Mouse (Mus musculus) T-cell, adult 2 months (primary cell): ENCODE data around the gene Tcaim.
"Not testable (repeated sequence)": the region's sequence is repeated elsewhere in the genome, so short reads cannot be mapped to it uniquely, and the experiment has no call there.

Experiments
- DNase-seq: peaks from one replicate; pipeline ENCODE4 v3.0.0; 2022; ENCODE audit warnings: low spot score

Tcaim gene

DNA sequence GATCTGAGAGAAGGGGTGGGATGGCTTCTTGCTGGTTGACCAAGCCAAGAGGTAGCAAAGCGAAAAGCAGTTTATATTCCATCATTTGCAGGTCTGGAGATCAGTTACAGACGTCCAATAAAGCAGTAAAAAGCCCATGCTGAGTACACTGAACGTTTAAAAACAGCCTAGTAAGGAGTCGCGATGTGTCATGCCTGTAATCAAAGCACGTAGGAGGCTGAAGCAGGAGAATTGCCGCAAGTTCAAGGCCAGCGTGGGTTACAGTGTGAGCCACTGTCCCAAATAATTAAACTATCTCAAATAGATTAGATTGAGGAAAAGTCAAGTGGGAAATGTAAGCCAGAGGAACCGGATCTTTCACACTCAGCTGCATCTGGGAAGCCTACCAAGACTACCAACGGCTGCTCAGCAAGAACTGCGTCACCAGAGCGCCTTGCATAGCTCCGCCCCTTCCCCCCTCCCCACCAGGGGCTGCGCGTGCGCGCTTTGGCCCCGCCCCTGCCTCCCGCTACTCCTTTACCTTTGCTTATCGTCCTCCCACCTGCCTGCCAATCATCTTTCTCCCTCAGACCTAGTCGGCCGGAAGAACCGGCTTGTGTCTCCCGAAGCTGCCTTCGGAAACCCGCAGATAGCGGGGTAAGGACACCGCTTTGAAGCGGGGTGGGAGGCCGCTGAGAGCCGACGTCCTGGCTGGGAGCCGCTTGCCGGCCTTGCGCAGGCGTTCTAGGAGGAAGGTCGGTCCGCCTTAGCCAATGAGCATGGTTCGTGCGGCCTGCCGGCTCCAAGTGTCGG is at the start of gene Tcaim:
Gene Tcaim, plus strand, starts transcription at position 487 of the 792 bp plus-strand sequence.
- DNase-seq = peak; percentile 90

DNA sequence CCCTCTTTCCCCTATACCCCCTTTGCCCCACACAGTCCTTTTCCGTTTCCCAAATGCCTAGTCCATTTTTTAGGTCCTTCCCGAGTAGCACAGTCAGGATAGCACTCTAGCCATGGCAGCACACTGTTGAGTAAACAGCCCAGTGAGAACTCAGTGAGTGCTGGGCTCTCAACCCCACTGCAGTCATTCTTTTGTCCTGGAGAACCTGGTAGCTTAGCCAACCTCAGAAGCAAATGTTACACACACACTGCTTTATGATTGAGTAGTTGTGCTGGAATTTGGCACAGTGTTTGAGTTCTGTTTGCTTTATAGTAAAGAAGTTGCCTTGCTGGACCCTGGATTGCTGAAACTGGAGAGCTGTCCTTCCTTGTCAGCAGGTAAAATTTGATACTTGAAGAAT is 47.7 kb upstream of the Tcaim start:
- no peak for DNase-seq

DNA sequence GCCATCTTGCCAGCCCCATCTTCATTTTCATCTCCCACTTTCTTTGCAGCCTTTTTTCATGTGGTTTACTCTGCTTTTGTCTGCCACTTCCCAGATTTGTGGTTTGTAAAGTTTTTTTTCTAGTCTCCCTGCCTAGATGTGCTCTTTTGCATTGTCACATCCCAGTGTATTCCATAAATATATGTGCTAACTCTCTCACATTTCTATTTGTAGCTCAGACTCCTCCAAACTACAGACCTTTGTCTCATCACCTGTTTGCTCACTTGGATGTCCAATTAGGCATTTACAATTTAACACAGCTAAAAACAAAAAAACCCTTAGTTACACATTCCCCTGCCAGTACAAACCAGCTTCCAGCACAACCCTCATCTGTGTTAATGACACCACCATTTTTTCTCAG is 45.2 kb upstream of the Tcaim start:
- DNase-seq = no peak

DNA sequence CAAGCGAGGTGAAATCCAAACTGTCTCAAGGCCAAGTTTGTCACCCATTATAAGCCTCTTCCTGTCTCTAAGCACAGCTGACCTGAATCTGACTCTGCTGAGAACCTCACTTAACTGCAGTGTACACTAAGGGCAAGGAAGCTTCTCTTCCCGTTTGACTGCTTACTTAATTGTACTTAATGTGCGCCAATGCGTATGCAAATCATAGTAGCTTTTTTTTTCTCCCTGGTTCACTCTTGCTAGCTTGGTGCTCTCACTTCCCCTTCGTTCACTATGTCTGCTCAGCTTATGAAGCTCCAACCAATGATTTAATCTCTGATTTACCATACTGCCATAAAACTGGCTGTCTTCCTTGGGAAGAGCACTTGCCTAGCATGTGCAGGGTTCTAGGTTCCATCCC is 20.1 kb upstream of the Tcaim start:
- no peak for DNase-seq

DNA sequence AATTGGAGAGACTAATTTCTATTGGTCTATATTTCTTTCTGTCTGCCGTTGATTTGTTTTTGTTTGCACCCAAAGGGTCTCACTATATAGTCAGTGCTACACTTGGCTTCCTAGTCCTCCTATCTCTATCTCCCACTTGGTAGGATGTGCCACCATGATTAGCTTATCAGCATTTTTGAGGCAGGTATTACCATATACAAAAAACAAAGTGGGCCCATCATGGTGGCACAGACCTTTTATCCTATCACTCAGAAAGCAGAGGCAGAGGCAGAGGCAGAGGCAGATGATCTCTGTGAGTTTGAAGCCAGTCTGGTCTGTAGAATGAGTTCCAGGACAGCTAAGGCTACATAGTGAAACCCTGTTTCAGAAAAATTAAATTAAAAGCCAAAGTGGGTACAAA is 18.8 kb upstream of the Tcaim start:
- no peak for DNase-seq

DNA sequence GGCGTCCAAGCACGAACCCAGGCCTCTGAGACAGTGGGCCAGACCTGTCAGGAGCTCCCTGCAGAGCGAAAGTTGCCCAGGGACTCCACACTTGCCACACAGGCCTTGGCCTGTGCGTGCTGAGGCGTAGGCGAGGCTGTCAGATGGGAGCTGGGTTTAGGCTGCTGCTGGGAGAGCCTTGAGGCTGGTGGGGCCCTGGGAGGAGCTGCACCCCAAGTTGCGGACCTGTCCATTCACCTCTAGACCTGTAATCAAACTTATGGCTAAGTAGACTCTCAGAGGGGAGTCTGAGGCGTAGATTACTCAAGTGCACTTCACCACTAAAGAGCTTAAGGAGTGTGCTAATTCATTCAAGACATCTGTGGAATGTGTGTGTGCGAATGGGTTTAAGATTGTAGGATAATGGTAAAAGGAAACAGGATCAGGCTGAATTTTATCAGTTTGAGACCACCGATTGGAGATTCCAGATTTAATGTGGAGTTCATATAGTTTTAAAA is 554 bp downstream of the Tcaim start:
- no peak for DNase-seq

DNA sequence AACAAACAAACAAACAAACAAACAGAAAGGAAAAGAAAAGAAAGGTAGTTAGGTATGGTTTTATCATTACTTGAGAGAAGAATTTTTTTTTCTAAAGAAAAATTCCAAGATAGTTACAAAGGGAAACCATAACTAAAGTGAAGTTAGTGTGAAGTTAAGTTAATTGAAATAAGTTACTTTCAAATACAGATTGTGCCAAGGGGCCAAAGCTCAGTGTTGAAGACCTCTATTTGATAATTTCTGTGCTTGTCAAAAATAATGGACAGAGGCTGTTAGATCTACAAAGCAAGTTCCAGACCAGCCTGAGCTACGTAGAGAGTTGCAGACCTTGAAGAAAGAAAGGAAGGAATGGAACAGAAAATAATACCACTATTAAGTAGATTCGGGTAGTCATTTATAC is 1.8 kb downstream of the Tcaim start:
- no peak for DNase-seq

DNA sequence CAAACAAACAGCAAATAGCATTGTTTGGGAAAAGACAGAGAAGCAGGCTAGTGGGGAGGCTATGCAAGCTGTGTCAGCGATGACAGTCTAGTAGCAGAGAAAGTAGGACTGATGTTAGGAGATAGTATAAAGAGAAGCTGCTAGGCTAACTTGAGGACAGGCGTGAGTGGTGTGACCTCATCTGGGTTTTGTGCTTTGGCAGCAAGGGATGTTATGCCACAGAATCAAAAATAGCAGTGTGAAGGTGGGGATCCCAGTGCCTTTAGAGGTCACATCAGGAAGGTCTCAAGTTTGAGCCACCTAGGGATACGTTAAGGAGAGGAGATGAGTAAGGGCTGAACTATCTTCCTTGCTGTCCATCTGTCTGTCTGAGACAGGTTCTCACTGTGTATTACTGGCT is 4.9 kb downstream of the Tcaim start:
- no peak for DNase-seq

DNA sequence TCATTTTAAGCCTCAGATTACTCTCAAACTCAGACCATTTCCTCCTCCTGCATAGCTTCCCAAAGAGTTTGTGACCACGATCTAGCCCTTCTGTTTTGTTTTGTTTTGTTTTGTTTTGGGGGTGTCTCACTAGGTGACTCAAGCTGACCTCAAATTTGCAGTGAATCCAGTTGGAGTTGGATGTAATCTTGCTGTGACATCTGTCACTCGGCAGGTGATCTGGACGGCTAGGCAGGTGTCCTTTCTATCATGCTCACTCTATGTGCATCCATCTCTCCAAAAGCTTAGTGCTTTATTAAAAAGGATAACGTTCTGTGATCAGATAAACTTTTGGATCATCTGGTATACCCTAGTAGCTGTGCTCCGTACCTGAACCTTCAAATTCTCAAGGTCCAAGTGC is 7.0 kb downstream of the Tcaim start:
- DNase-seq = no peak

DNA sequence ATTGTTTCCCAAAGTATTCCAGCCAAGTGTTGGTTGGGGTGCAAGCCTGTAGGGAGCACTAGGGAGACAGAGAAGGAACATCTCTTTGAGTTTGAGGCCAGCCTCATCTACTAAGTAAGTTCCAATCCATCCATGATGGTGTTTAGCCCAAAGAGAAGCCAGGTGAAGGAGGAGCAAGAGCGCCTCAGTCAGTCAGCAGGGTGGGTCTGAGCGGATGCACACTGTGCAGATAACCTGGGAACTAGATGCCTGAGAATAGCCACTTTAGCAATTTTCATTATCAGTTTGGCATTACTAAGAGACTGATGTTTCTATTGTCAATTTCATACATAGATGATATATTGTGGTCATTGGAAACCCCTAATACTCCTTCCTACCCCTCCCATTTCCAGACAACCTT is 9.4 kb downstream of the Tcaim start:
- DNase-seq = no peak

DNA sequence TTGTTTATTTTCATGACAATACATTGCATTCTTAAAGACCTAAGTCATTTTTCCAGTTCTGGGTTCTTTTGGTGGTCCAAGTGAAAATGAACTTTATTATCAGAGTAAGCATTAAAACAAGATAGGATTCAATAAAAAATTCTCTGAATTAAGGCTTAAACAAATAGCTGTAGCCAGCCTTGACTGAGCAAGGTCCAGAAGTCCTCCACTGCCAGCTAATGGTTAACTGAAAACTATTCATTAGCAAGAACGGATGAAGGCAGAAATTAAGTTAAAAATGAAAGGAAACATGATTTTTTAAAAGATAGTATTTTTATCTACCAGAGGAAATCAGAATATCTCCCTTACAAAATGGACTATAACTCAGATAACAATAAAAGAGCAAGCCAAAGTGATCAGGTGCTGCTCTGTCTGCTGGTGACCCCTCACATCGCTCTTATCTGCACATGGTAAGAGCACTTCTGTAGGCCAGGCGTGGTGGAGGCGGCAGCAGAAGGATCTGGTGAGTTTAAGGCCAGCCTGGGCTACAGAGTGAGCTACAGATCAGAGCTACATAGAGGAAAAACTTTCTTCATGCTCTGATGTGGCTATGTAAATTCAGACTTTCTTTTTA is 10.0 kb downstream of the Tcaim start:
- no peak for DNase-seq

DNA sequence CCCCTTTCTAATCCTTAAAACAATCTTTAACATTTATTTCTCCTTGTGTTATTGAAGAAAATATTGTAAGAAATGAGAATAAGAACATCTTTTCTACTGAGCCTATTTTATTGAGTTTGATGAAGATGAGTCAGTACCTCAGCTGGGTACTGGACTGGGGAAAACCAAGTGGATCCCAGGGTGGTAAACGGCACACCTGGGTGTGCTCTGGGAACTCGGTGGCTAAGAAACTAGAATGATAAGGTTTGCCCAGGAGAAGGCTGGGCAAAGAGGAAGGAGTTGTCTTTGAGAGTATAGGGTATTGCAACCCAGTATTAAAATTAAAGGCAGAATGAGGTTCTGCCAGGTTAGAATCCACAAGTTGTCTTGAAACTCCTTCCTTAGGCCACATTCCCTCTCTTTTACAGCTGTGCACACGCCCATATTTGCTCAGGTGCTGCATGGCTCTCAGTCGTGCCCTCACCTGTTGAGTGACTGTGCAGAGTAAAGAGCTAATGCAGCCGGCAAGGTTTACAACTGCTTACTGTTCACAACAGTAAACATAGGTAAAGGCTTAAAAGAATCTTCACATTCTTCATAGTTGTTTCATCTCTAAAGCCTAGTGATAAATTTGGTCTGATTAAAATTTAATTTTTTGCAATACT is 18.2 kb downstream of the Tcaim start:
- no peak for DNase-seq

DNA sequence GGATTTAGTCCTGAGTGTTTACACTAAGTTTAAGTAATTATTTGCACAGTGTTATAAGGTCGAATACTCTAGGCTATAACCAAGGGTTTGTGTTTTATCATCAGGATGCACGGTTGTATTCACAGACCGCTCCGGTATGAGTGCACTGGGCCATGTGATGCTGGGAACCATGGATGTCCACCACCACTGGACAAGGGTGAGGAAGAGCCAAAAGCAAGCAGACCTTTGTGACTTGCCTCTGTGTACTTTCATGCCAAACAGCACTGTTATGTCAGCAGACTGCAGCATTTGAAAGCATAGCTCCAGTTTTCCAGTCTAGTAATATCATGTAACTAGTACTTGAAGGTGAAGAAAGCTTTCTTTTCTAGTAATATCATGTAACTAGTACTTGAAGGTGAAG is 21.4 kb downstream of the Tcaim start:
- no peak for DNase-seq

DNA sequence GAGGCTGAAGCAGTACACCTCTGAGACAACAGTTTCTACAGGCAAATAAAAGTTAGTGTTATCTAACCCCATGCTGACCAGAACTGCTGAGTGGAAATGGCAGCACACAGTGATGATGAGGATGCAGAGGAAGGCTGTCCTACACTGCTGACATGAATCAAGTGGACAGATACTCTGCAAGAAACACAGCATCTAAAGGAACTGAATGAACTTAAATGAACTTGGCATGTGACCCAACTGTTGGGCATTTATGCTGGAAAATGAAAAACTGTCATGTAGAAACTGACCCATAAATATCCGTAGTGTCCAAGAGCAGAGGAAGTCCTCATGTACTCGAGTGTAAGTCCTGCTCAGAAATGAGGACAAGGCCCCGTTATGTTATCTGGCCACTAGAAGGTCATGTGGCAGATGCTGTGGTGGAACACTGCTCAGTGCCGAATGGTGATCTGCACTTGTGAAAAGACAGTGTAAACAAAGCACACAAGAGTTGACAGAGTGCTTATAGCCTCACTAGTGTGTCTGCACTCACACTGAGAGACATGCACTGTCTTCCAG is 24.6 kb downstream of the Tcaim start:
- no peak for DNase-seq

DNA sequence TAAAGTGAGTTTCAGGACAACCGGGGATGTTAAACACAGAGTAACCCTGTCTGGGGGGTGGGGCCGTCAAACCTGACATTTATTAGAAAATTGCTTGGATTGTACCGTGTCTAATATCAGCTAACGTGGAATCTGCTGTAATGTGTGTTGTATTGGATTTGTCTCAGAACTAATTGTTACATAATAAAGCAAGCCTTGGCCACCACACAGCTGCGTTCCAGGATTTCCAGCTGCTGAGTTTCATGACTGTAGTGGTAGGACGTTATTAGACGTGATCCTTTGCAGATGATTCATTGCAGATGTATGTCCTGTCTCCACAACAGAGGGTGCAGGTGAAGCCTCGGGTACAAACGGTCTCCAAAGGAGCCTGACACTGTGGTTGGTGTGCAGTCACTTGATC is 30.8 kb downstream of the Tcaim start:
- no peak for DNase-seq

DNA sequence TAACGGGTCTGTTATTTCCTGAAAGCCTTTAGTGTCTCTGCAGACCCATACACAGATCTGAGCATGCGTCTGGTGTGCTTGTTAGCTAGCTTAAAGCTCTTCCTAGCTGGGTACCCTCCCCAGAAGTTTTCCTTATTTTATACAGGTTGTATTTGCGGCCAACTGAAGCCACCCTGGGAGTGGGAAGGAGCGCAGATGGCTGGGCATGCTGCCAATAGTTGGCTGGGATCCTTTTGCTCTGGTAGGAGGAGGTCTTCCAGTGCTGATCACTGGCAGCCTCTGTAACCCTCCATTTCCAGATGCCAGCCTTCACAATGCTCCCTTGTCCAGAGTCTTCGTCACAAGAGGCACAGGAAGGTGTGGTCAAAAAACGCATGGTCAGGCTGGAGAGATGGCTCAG is 31.5 kb downstream of the Tcaim start:
- DNase-seq = no peak

DNA sequence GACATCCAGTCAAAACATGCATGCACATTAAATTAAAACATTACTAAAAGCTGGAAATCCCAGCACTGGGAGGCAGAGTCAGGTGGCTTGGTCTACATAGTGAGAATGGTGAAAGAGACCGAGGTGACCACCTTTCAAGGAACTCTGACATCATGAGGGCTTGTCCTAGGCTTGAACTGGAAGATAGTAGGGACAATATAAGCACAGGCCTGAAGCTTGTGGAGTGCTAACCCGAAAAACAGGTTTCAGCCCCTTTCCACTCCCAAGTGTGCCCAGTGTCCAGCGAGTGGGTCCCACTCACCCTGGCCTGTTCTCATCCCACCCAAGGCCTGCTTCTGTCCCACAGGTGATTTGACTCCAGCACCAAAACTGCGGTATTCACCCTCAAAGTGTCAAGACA is 31.9 kb downstream of the Tcaim start:
- DNase-seq = no peak

DNA sequence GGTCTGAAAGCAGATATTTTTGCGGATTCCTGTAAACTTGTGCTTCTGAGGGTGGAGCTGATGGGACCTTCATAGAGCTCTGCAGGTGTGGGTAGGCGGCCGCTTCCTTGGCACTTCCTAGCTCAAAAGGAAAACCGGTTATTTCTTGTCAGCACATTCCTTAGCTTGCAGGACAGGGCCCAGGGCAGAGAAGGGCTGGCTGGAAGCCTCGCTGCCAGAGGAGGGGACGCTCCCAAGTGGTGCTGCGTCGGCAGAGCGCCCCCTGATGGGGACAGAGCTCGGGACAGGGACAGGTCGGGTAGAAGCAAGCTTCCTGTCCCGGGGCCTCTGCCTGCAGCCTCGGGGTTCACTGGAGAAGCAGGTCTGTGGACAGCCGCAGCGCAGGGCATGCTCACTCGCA is 32.3 kb downstream of the Tcaim start:
- peak; percentile 2 for DNase-seq

DNA sequence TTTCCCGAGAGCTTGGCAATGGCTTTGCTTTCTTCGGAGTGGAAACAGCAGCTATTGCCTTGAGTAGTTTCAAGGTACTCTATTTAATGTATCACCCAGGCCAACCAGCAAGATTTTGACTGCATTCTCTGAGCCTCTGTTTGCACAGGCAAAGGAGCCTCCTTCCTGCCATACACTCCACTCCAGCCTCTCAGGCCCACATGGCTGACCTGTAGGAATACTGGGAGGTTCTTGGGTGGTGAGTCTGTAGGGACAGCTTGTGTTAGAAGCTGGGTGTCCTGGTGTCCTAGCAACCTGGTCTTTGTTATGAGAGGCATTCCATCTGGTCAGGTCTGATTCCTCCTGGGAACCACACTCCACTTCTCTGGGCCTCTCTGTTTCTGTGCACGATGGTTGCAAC is 38.4 kb downstream of the Tcaim start, which contains the start of gene Gm35549:
Gene Gm35549, minus strand, starts transcription at position 276 of the 400 bp plus-strand sequence.
- DNase-seq = no peak

DNA sequence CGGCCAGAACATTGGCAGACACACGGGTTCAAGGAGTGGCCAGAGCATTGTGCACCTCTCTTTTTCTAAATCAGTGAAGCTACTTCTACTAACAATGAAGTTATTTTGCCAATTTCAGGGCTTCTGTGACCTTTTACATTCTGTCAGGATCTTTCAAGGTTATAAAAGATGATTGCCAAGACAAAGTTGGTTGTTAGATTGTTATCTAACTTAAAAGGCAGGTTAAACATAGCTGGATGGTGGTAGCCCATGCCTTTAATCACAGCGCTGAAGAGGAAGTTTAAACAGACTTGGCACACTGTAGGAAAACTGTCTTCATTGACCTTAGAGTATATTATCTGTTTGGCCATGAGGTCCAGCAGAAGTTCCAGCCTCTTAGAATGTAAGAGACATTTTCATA is 40.3 kb downstream of the Tcaim start:
- no peak for DNase-seq

DNA sequence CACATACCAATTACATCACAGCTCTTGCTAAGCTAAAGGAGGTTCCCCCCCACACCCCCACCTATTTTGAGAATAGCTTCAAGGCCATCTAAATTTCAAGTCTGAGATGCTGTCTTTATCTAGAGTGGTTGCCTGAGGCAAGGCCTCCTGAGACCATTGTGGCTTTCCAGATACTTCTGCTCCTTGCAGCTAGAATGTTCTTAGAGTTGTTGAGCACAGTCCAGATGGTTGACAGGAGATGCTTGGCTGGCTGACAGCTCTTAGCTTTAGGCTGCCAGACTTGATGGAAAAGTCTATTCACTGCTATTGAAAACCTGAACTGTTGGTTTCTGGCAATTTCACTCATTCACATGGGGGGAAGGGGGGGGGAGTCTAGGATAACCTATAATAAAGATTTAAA is 40.8 kb downstream of the Tcaim start:
- no peak for DNase-seq

DNA sequence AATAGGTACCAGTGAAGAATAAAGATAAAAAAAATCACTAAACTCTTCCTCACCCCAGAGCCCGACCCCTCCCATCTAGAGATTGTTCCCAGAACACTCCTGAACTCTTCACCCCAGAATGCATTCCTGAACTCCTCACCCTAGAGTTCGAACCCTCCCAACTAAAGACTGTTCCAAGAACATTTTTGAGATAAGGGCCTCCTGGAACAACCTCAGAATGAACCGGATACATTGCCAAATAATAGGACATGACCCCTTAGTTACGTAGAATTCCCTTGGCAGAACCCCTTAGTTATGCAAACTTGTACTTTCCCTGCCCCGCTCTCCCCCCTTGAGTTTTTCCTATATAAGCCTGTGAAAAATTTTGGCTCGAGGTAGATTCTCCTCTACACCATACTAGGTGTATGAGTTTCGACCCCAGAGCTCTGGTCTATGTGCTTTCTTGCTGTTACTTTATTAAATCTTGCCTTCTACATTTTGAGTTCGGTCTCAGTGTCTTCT is 42.5 kb downstream of the Tcaim start:
- DNase-seq = not testable (repeated sequence)

DNA sequence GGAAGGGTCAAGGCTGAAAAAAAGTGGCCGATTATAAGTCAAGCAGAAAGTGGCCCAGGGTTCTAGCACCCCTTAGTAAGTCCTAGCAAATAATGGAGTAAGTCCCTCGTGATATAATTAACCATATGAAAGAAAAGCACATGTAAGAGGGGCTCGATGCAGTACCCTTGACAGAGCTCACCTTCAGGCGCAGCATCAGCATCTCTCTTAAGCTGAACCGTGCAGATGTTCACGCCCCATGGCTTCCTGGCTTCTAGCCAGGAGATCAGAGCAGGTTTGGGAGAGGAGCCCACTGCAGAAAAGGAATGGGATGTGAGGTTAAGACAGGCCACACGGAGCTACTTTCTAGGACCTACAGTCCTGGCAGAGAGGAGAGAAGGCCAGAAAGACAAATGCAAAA is 49.2 kb downstream of the Tcaim start:
- no peak for DNase-seq
